Mouse (Mus musculus): ENCODE results near the gene Etv2.

Gene Etv2

DNA sequence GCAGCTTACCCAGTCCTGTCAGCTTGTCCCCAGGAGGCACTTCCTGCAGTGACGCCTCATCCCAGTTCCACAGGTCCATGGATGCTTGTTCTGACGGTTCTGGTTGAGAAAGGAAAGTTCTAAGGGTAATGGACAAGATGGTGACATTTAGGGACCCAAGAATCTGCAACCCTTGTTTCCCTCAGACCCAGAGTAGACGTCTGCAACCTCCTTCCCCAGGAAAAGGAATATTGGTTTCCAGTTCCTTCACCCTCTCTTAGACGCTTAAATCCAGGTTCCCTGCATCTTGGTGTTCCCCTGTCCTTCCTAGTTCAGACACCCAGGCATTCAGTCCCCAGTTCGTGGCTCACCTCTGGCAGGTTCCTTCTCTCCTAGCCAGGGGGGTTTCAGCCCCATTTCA is at the start of gene Etv2:
Etv2 (minus strand) TSS at position 101 of the 400 bp plus-strand sequence.
- DNase-seq (ENCODE audit: low read depth, low spot score) = no peak

DNA sequence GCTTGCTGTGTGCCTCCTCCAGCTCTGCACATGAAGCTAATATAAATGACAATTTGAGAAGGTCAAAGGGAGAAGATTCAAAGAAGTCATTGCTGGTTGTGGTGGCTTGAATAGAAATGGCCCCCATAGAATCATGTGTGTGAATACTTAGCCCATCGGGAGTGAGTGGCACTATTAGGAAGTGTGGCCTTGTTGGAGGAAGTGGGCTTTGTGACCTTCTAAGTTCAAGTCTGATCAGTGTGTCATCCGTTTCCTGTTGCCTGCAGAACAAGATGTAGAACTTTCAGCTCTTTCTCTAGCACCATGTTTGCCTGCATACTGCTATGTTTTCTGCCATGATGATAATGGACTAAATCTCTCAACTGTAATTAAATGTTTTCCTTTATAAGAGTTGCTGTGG is 47.8 kb upstream of the Etv2 start:
- peak; percentile 19 for DNase-seq (ENCODE audit: low read depth, low spot score)

DNA sequence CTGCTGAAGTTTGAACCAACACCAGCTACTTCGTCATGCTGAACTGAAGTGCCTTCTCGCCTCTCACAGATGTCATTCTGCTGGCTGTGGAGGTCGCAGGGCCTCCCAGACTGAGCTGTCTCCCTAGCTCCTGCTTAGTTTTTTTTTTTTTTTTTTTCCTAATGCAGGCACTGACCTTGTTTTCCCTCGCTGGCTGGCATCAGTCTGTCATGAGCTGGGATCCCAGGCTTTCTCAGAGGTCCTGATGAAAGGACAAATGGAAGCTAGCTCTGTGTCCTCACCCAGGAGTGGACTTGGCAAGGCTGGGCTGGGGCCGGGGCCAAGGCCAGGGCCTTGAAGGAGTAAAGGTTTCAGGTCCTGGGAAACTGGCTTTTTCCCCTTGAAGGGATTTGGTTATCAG is 46.2 kb upstream of the Etv2 start:
- DNase-seq (ENCODE audit: low read depth, low spot score) = no peak

DNA sequence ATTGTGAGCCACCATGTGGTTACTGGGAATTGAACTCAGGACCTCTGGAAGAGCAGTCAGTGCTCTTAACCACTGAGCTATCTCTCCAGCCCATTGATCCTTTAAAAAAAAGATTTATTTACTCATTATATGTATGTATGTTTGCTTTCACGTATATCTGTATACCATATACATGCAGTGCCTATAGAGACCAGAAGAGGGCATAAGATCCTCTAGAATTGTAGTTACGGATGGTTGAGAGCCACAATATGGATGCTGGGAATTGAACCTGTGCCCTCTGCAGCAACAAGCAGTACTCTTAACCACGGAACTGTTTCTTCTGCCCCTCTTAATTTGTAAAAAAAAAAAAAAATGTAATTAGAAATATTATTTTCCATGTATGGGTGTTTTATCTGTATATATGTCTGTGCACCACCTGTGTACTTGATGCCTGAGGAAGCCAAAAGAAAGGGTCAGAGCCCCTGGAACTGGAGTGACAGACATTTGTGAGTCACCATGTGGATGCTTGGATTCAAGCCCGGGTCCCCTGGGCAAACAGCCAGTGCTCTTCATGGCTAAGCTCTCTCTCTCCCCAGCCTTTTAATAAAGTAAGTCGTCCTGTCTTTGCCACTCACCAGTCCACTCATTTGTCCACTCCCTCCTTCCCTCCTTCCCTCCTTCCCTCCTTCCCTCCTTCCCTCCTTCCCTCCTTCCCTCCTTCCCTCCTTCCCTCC is 42.8 kb upstream of the Etv2 start:
- peak; percentile 10 for DNase-seq (ENCODE audit: low read depth, low spot score)

DNA sequence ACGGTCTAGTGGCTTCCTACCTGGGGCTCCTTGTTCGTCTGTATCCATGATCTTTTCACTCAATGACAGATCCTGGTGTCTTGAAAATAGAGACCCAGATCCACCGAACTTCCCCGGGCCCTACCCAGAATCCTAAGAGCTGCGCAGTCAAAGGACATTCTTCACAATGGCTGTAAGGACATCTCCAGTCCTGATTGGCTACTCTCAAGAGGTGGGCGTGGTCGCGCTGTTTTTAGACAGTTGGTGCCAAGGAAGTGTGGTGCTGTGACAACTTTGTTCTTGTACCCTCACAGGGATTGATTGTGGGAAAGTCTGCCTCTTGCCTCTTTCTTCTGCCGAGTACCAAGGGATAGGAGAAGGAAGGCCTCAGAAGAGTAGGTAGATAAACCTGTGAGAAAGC is 35.8 kb upstream of the Etv2 start, which contains the start of gene Pmis2:
Pmis2 (minus strand) TSS at position 126 of the 400 bp plus-strand sequence.
- DNase-seq (ENCODE audit: low read depth, low spot score) = no peak

DNA sequence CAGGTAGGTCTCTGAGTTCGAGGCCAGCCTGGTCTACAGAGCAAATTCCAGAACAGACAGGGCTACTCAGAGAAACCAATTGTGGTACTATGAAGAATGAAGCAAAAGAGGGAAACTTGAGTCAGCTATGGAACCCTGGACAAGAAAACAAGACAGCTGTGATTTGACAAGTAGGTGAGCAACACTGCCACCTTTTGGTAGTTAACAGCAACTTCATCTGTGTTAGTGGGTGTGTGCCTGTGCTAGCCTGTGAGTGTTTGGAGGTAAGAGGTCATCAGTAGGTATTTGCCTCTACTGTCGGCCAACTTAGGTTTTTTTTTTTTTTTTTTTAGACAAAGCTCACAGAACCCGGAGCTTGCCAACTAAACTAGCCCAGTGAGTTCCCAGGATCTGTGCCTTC is 33.6 kb upstream of the Etv2 start:
- peak; percentile 71 for DNase-seq (ENCODE audit: low read depth, low spot score)

DNA sequence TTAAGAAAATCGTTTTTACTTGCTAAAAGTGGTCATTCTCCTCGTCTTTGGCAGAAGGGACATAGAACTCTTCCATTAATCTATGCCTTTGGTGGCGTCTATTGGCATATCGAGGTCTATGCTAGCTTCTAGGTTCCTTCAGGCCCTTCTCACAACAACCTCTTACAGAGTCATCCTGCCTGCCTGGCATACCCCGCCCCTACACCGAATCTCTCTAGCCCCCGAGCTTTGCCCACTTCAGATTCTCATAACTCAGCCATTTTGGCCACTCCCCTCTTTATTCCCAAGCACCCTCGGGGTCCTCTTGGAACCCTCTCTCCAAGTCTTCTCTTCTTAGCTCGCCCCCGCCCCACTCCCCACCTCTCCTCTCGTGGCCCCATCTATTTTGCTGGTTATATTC is 29.7 kb upstream of the Etv2 start:
- no peak for DNase-seq (ENCODE audit: low read depth, low spot score)

DNA sequence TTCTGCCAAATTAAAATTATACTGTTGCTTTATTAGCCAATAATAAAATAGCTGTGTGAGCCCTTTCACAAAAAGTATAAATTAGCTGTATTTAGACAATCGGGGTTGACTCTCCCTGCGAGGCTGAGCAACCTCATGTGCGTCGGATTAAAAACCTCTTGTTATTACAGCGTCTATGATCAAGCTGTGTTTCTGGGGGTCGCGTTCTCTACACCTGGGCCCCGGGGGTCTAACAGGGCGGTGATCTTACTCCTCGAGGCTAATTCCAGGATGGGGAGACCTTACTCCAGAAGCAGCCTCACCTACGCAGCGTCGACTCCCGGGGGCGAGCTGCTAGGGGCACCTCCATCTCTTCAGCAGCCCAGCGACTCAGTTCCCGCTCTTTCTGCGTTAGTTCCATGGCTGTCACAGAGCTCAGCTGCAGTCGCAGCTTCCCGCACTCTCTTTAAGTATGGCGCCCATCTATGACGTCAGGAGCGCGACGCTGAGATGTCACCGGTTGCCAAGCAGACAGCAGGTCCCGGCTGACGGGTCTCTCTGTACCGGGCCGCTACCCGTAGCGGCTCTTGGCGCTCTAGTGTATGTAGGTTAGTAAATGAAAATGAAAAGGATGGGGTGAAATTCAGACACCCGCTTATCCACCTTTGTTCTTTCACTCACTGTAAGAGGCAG is 29.0 kb upstream of the Etv2 start, which contains the start of gene Haus5:
Haus5 (minus strand) TSS at position 466 of the 672 bp plus-strand sequence.
- DNase-seq (ENCODE audit: low read depth, low spot score) = peak; percentile 95

DNA sequence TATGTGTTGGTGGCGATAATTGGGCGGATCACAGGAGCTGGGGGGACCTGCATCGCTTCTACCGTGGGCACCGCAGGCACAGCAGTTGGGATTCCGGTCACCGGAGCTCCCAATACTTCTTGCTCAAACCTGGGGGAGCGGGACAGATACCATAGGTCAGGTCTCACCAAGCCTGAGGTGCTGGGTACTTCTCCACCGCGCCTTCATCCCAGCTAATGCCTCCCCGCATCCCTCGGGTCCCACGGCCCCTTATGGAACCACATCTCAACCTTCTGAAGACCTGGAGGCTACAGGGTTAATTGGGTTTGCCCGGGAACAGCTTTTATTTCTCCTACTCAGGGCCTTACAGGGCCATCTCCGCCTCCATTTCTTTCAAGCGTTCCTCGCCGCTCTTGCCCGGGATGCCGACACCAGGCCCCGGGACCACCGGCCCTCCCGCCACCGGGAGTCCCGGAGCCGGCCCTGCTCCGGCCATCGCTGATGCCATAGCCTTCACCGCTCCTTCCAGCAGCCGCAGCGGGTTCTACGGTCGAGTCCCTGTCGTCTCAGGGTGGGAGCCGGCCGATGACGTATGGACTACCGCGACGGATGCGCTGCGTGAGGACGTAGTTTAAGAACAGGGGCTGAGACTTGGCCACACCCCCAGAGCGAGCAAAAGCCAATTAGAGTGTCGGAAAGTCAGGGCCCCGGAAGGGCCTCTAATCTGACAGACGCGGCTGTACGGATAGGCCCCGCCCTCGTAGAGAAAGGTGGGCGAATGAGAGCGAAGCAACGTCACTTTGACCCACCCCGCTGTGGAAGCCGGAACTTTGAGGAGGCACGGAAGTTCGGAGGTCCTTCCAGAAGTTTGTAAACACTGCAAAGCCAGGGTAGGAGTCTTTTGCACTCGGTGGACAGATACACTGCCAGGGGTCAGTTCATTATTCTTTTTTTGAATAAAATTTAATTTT is 14.2 kb upstream of the Etv2 start, which contains the start of gene Rbm42:
Rbm42 (minus strand) TSS at position 727 of the 950 bp plus-strand sequence.
- peak; percentile 99 for DNase-seq (ENCODE audit: low read depth, low spot score)

DNA sequence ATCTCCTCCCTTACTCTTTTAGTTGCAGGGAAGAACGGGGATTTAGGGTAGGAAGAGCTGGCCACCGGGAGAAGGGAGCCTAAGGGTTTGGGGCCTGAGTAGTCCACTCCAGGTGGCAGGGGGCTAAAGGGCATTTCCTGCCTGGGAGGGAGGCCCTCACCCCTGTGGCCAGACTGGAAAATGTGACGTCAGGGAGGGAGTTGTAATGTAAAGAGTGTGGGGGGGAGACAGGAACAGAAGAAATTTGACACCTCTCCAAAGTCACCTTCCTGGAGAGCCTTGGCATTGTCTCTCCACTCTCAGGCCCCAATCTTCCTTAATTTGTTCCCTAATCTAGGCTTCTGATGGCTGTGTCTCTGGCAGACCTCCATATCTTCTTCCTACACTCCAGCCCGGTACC is 3.4 kb upstream of the Etv2 start:
- DNase-seq (ENCODE audit: low read depth, low spot score) = no peak

DNA sequence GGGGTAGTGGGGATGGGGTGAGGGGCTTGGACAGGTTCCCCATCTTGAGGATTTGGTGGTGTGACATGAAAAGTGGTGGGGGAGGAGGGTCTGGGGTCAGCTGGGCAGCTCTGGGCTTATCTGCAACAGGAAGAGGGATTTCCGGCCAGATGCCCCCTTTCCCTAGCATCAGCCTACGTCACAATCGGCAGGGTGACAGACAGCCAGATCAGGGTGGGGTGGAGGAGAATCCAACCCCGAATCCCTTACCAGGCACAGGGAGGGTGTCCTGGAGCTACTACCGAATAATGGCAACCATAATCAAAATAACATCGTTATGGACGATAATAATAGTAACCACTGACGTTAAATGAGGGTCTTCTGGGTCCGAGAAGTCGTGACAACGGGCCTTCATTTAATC is 743 bp upstream of the Etv2 start:
- DNase-seq (ENCODE audit: low read depth, low spot score) = no peak

DNA sequence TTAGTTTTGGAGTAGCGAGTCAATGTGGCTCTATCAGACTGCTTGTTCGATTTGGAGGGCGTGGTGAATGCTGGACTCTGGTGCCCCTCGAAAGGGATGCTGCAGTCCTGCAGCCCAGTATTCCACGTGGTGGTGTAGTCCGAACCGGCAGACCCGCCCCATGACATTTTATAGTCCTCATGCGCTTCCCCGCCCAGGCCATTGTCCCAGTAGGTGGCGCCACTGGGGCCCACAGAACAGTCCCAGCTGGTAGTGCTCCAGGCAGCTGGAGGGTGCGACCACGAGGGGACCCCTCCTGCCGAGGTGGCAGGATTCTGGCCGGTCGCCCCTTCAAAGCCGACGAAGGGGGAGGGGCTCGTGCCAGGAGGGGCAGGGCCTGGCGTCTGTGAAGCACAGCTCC is 1.0 kb downstream of the Etv2 start:
- DNase-seq (ENCODE audit: low read depth, low spot score) = peak; percentile 71

DNA sequence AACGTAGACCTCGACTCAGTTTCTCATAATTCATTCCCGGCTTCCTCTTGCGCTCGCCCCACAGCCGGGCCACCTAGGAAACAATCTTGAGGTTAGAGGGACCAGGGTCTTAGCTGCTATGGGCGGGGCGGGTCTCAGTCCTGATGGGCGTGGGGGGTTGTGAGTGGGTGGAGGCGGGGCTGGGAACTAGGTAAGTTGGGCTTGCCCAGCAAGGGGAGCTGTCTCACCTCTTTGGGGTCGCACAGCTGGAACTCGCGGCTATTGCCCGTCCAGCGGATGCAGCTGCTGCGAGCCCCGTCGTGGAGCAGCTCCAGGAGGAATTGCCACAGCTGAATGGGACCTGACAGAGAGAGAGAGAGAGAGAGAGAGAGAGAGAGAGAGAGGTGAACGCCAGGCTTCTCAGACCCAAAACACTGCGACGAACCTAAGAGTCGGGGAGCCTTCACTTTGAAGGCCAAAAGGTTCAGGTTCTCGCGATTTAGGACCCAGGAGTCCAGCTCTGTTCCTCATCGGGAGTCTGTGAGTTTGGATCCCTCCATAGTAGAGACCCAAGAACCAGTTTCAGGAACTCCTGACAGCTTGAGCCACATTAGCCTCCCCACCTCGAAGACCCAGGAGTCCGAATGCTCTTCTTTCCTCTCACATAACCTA is 1.8 kb downstream of the Etv2 start:
- DNase-seq (ENCODE audit: low read depth, low spot score) = no peak

DNA sequence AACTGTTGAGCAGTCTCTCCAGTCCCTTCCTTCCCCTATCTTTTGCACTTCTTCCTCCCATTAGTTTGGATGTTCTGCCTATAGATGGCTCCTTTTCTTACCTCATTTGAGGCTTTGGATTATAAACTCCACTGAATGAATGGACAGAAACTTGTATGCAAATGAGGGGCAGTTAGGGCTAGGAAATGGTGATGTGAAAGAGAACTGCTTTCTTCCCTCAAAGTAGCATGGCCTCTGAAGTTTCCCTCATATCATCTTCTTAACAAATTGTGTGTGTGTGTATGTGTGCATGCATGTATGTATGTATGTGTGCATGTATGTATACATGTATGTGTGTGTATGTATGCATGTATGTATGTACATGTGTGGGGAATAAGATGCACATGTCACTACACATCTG is 6.6 kb downstream of the Etv2 start:
- DNase-seq (ENCODE audit: low read depth, low spot score) = peak; percentile 43

DNA sequence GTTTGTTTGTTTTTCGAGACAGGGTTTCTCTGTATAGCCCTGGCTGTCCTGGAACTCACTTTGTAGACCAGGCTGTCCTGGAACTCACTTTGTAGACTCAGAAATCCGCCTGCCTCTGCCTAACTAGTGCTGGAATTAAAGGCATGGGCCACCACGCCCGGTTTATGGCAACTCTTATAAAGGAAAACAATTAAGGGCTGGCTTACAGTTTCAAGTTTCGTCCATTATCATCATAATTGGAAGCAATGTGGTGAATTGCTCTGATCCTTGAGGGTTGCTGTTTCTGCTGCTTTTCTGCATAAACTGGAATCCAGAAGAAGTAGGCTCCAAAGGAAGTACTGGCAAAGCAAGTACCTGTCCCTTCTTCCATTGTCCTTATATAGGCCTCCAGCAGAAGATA is 9.0 kb downstream of the Etv2 start:
- DNase-seq (ENCODE audit: low read depth, low spot score) = no peak

DNA sequence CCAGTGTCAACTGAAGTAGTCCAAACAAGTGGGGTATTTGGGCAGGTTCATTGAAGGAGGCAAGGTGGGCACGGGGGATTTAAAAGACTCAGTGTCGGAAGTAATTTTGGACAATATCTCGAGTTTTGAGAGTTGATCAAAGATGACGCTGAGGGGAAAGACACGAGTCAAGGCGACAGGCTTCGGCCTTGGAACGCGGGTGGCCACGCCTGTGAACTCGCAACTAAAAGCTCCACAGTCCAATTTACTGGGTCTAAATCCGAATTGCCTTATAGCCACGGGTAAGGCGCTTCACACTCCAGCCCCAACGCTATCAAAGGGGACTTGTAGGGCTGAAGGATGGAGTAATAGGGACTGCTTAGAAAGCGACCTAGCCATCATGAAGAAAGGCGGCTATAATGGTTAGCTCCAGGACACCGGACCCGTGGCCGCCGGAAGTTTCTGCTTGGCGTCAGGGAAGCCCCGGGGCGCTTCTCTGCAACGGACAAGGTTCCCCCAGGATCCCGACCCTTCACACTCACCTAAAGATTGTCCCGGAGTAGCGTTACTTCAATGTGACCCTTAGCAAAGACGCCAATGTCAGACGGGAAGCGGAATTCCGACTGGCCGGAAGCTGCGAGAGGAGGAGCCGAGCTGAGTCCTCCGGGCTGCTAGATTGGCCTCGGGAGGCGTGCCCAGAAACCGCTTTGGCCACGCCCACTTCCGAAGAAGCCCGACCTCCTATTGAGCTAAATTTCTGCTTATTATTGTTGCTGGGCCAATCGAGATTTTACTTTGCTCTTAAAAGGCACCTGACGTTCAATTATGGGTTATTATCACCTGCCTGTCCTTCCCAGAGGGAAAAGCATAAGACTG is 9.9 kb downstream of the Etv2 start, which contains the start of gene Cox6b1:
Cox6b1 (minus strand) TSS at position 622 of the 855 bp plus-strand sequence.
- peak; percentile 91 for DNase-seq (ENCODE audit: low read depth, low spot score)

DNA sequence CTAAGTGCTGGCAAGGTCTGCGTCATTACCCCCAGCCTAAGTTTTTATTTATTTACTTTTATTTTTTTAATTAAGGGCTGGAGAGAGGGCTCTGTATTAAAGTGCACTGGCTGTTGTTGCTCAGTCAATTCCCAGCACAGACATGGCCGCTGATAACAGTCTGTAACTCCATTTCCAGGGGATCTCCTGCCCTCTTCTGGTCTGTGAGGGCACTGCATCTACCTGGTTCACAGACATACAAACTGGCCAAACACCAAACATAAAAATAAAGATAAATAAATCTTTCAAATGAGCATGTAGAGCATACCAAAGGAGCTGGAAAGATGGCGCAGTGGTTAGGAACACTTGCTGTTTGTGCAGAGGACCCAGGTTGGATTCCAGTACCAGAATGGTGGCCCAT is 16.4 kb downstream of the Etv2 start:
- peak; percentile 47 for DNase-seq (ENCODE audit: low read depth, low spot score)

DNA sequence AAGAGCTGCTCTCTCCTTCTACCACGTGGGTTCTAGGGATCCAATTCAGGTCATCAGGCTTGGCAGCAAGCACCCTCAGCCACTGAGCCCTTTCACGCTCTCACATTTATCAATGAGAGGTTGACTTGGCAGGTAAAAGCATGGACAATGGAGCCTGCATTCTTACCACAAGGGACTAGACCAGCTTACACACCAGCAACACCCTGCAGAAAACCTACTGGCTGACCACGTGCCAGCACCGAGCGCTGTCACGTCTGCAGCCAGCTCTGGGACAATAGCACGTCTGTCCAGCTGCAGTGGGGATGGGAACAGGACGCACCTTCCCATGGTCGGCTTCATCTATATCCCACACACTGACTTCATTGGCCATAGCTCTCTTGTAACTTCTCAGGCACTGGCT is 17.0 kb downstream of the Etv2 start:
- DNase-seq (ENCODE audit: low read depth, low spot score) = no peak

DNA sequence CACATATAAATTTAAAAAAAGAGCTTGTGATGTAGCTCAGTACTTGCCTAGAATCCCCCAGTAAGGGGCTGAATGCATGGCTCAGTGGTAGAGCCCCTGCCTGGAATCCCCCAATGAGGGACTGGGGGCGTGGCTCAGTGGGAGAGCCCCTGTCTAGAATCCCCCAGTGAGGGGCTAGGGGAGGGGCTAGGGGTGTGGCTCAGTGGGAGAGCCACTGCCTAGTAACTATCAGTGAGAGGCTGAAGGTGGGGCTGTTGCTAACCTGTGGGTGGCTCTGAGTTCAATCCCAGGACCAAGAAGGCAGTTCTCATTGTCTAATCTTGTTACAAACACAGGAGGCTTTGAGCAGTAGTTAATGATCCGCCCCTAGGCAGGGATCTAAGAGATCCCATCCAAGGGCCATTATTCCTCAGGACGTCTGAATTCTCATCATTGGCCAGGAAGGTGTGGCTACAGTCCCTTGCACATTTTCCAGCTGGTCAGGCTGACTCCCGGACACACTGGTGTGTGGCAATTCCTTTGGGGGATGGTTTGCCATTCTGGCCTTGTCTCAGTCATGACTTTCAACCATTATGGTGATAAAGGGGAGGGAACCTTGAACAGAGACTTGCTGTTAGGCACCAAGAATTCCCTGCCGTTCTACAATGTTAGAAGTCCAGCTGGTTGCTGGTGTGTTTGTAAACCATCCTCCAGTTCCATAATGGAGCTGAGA is 20.4 kb downstream of the Etv2 start:
- no peak for DNase-seq (ENCODE audit: low read depth, low spot score)

DNA sequence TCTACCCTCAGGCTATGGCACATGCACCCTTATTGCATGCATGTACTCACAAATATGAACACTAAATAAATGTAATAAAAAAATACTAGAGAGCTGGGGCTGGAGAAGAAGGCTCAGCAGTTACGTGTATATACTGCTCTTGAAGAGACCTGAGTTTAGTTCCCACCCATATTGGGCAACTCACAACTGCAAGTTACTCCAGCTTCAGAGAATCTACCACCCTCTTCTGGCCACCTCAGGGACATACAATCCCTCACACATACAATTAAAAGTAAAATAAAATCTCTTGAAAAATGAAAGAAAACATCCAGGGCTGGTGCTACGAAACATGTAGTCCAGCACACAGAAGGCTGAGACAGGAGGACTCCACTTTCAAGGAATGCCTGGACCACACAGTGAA is 21.2 kb downstream of the Etv2 start:
- peak; percentile 72 for DNase-seq (ENCODE audit: low read depth, low spot score)

Data from A20 (cell line).